Mouse (Mus musculus): ENCODE results near the gene Adcy6. TPM values are rescaled to one million over a fixed set of nuclear protein-coding genes. Genes with fewer than 3 reads are reported as not detected.

The Adcy6 gene
- polyA plus RNA-seq, 1 experiment from 2014 or later = 0.34 TPM

- WGBS (ENCODE audit: missing documents) = 65% methylated on average over 20 of the region's 20 CpGs
- no peak overlapping the region for H3K27ac ChIP-seq
- no peak overlapping the region for H3K4me3 ChIP-seq (ENCODE audit: inconsistent target)
- no peaks in the 10 kb centered on the region for H3K36me3 ChIP-seq (ENCODE audit: inconsistent target)
- no peaks in the 10 kb centered on the region for H3K79me2 ChIP-seq (ENCODE audit: inconsistent target)
Observed at GRCm38 (mm10) chr15:98616362-98617175, 6.7 kb upstream of the Adcy6 start.

GRCm38 (mm10) chr15:98615751-98616150 is 5.9 kb upstream of the Adcy6 start:
- WGBS (ENCODE audit: missing documents) = 75% methylated on average over 6 of the region's 6 CpGs
- Histone ChIP-seq H3K27ac (no peak overlapping the region), H3K4me3 (ENCODE audit: inconsistent target) (no peak overlapping the region), H3K79me2 (ENCODE audit: inconsistent target) (no peaks in the 10 kb centered on the region), H3K36me3 (ENCODE audit: inconsistent target) (no peaks in the 10 kb centered on the region)

GRCm38 (mm10) chr15:98614971-98615370 is 5.1 kb upstream of the Adcy6 start:
- 93% methylated on average over 6 of the region's 6 CpGs for WGBS (ENCODE audit: missing documents)
- Histone ChIP-seq H3K36me3 (ENCODE audit: inconsistent target) (no peaks in the 10 kb centered on the region), H3K27ac (no peak overlapping the region), H3K4me3 (ENCODE audit: inconsistent target) (no peak overlapping the region), H3K79me2 (ENCODE audit: inconsistent target) (no peaks in the 10 kb centered on the region)

GRCm38 (mm10) chr15:98614551-98614950 is 4.7 kb upstream of the Adcy6 start:
- H3K27ac ChIP-seq = no peak overlapping the region
- H3K79me2 ChIP-seq (ENCODE audit: inconsistent target) = no peaks in the 10 kb centered on the region
- no peak overlapping the region for H3K4me3 ChIP-seq (ENCODE audit: inconsistent target)
- WGBS (ENCODE audit: missing documents) = 87% methylated on average over 9 of the region's 9 CpGs
- H3K36me3 ChIP-seq (ENCODE audit: inconsistent target) = no peaks in the 10 kb centered on the region

GRCm38 (mm10) chr15:98612229-98612628 is 2.4 kb upstream of the Adcy6 start:
- Histone ChIP-seq H3K4me3 (ENCODE audit: inconsistent target) (no peak overlapping the region), H3K79me2 (ENCODE audit: inconsistent target) (no peaks in the 10 kb centered on the region), H3K27ac (no peak overlapping the region), H3K36me3 (ENCODE audit: inconsistent target) (no peaks in the 10 kb centered on the region)
- WGBS (ENCODE audit: missing documents) = 96% methylated on average over 3 of the region's 3 CpGs

- no peaks in the 10 kb centered on the region for H3K36me3 ChIP-seq (ENCODE audit: inconsistent target)
- WGBS (ENCODE audit: missing documents) = 21% methylated on average over 12 of the region's 12 CpGs
- no peak overlapping the region for H3K4me3 ChIP-seq (ENCODE audit: inconsistent target)
- no peak overlapping the region for H3K27ac ChIP-seq
- H3K79me2 ChIP-seq (ENCODE audit: inconsistent target) = no peaks in the 10 kb centered on the region
Observed at GRCm38 (mm10) chr15:98610131-98610633, 306 bp upstream of the Adcy6 start.

GRCm38 (mm10) chr15:98608784-98609250 is 1.1 kb downstream of the Adcy6 start:
- no peaks in the 10 kb centered on the region for H3K36me3 ChIP-seq (ENCODE audit: inconsistent target)
- no peaks in the 10 kb centered on the region for H3K79me2 ChIP-seq (ENCODE audit: inconsistent target)
- no peak overlapping the region for H3K27ac ChIP-seq
- H3K4me3 ChIP-seq (ENCODE audit: inconsistent target) = no peak overlapping the region
- WGBS (ENCODE audit: missing documents) = 6% methylated on average over 11 of the region's 26 CpGs

- Histone ChIP-seq H3K27ac (no peak overlapping the region), H3K36me3 (ENCODE audit: inconsistent target) (no peaks in the 10 kb centered on the region), H3K79me2 (ENCODE audit: inconsistent target) (no peaks in the 10 kb centered on the region), H3K4me3 (ENCODE audit: inconsistent target) (no peak overlapping the region)
- 39% methylated on average over 8 of the region's 10 CpGs for WGBS (ENCODE audit: missing documents)
Observed at GRCm38 (mm10) chr15:98608058-98608783, 1.7 kb downstream of the Adcy6 start.

GRCm38 (mm10) chr15:98607557-98607956 is 2.3 kb downstream of the Adcy6 start:
- Histone ChIP-seq H3K79me2 (ENCODE audit: inconsistent target) (no peaks in the 10 kb centered on the region), H3K4me3 (ENCODE audit: inconsistent target) (no peak overlapping the region), H3K27ac (no peak overlapping the region), H3K36me3 (ENCODE audit: inconsistent target) (no peaks in the 10 kb centered on the region)
- 80% methylated on average over 4 of the region's 4 CpGs for WGBS (ENCODE audit: missing documents)

GRCm38 (mm10) chr15:98606739-98607138 is 3.1 kb downstream of the Adcy6 start:
- no peaks in the 10 kb centered on the region for H3K36me3 ChIP-seq (ENCODE audit: inconsistent target)
- no peak overlapping the region for H3K4me3 ChIP-seq (ENCODE audit: inconsistent target)
- no peaks in the 10 kb centered on the region for H3K79me2 ChIP-seq (ENCODE audit: inconsistent target)
- H3K27ac ChIP-seq = no peak overlapping the region
- WGBS (ENCODE audit: missing documents) = 88% methylated on average over 9 of the region's 9 CpGs

- 91% methylated on average over 12 of the region's 12 CpGs for WGBS (ENCODE audit: missing documents)
- H3K36me3 ChIP-seq (ENCODE audit: inconsistent target) = no peaks in the 10 kb centered on the region
- H3K4me3 ChIP-seq (ENCODE audit: inconsistent target) = no peak overlapping the region
- H3K27ac ChIP-seq = no peak overlapping the region
- H3K79me2 ChIP-seq (ENCODE audit: inconsistent target) = no peaks in the 10 kb centered on the region
Observed at GRCm38 (mm10) chr15:98606051-98606536, 3.8 kb downstream of the Adcy6 start.

- Histone ChIP-seq H3K27ac (no peak overlapping the region), H3K4me3 (ENCODE audit: inconsistent target) (no peak overlapping the region), H3K36me3 (ENCODE audit: inconsistent target) (no peaks in the 10 kb centered on the region), H3K79me2 (ENCODE audit: inconsistent target) (no peaks in the 10 kb centered on the region)
- WGBS (ENCODE audit: missing documents) = 96% methylated on average over 24 of the region's 24 CpGs
Observed at GRCm38 (mm10) chr15:98604041-98604575, 5.8 kb downstream of the Adcy6 start.

GRCm38 (mm10) chr15:98602921-98603458 is 6.9 kb downstream of the Adcy6 start:
- Histone ChIP-seq H3K4me3 (ENCODE audit: inconsistent target) (no peak overlapping the region), H3K36me3 (ENCODE audit: inconsistent target) (no peaks in the 10 kb centered on the region), H3K27ac (no peak overlapping the region), H3K79me2 (ENCODE audit: inconsistent target) (no peaks in the 10 kb centered on the region)
- WGBS (ENCODE audit: missing documents) = 92% methylated on average over 4 of the region's 4 CpGs

- H3K79me2 ChIP-seq (ENCODE audit: inconsistent target) = no peaks in the 10 kb centered on the region
- H3K4me3 ChIP-seq (ENCODE audit: inconsistent target) = no peak overlapping the region
- H3K27ac ChIP-seq = no peak overlapping the region
- no peaks in the 10 kb centered on the region for H3K36me3 ChIP-seq (ENCODE audit: inconsistent target)
- WGBS (ENCODE audit: missing documents) = 91% methylated on average over 12 of the region's 13 CpGs
Observed at GRCm38 (mm10) chr15:98602191-98602881, 7.5 kb downstream of the Adcy6 start.
